Mouse (Mus musculus): ENCODE data around the gene Olfr782.
"Not testable (repeated sequence)": the region's sequence is repeated elsewhere in the genome, so short reads cannot be mapped to it uniquely, and the experiment has no call there.

Gene Olfr782

GRCm38 (mm10) chr10:129348550-129348949, at the start of gene Olfr782:
Gene Olfr782 (plus strand): TSS chr10:129348850.
- DNase-seq (ENCODE audit: low spot score), result no peak

- DNase-seq (ENCODE audit: low spot score), result not testable (repeated sequence)
Measured at GRCm38 (mm10) chr10:129312973-129313372, 35.7 kb upstream of the Olfr782 start.

- not testable (repeated sequence) for DNase-seq (ENCODE audit: low spot score)
Measured at GRCm38 (mm10) chr10:129313521-129313920, 35.1 kb upstream of the Olfr782 start.

- DNase-seq (ENCODE audit: low spot score), result no peak
Measured at GRCm38 (mm10) chr10:129317817-129318216, 30.8 kb upstream of the Olfr782 start, which contains the start of gene Olfr780. Gene Olfr780 (plus strand): TSS chr10:129318117.

- no peak for DNase-seq (ENCODE audit: low spot score)
Measured at GRCm38 (mm10) chr10:129328554-129328953, 20.1 kb upstream of the Olfr782 start, which contains the start of gene Olfr781. Gene Olfr781 (plus strand): TSS chr10:129328854.

- not testable (repeated sequence) for DNase-seq (ENCODE audit: low spot score)
Measured at GRCm38 (mm10) chr10:129352475-129352874, 3.8 kb downstream of the Olfr782 start.

- not testable (repeated sequence) for DNase-seq (ENCODE audit: low spot score)
Measured at GRCm38 (mm10) chr10:129356496-129356895, 7.8 kb downstream of the Olfr782 start.

GRCm38 (mm10) chr10:129357307-129357706, 8.7 kb downstream of the Olfr782 start:
- DNase-seq (ENCODE audit: low spot score), result no peak

GRCm38 (mm10) chr10:129374051-129374450, 25.4 kb downstream of the Olfr782 start:
- not testable (repeated sequence) for DNase-seq (ENCODE audit: low spot score)

- no peak for DNase-seq (ENCODE audit: low spot score)
Measured at GRCm38 (mm10) chr10:129383783-129384182, 35.1 kb downstream of the Olfr782 start, which contains the start of gene Olfr784. Gene Olfr784 (plus strand): TSS chr10:129384083.

GRCm38 (mm10) chr10:129400892-129401291, 52.2 kb downstream of the Olfr782 start:
- no peak for DNase-seq (ENCODE audit: low spot score)
